Mouse (Mus musculus) C2C12 (cell line): ENCODE measurements at regions not wholly inside any gene's neighbourhood (a gene's known extent, or its start where the extent isn't known, plus 50 kb on each side); places are given as distances from the start of the nearest gene placed in this dataset.

Experiments used
- H3K27me3 ChIP-seq: one replicate; pipeline ENCODE4 v1.6.1; 2011; ENCODE audit not compliant: control insufficient read depth, insufficient read depth, insufficient read length
- H3K36me3 ChIP-seq: one replicate; pipeline ENCODE4 v1.6.1; 2011; ENCODE audit not compliant: control insufficient read depth, insufficient read depth
- H3K4me3 ChIP-seq: one replicate; pipeline ENCODE4 v1.5.1; 2011; ENCODE audit warnings: mild to moderate bottlenecking, control low read depth; ENCODE audit not compliant: poor library complexity, insufficient read depth, severe bottlenecking
- H3K79me2 ChIP-seq: one replicate; pipeline ENCODE4 v1.6.1; 2011; ENCODE audit not compliant: control insufficient read depth, insufficient read depth
- H3K79me3 ChIP-seq: one replicate; pipeline ENCODE4 v1.6.1; 2011; ENCODE audit warnings: low read depth, control low read depth
- H3ac ChIP-seq: one replicate; pipeline ENCODE3; 2011; ENCODE audit warnings: low read depth; ENCODE audit not compliant: control insufficient read depth, insufficient read length
- CEBPB ChIP-seq: IDR thresholded peaks from one replicate; pipeline ENCODE4 v1.6.1; 2011; ENCODE audit warnings: low read depth, mild to moderate bottlenecking, control low read depth, moderate library complexity
- CTCF ChIP-seq: IDR thresholded peaks from one replicate; pipeline ENCODE4 v1.5.1; 2011; ENCODE audit not compliant: control insufficient read depth, insufficient read depth, insufficient read length
- FOSL1 ChIP-seq: IDR thresholded peaks from one replicate; pipeline ENCODE4 v1.8.0; 2011; ENCODE audit warnings: mild to moderate bottlenecking, low read length; ENCODE audit not compliant: poor library complexity, insufficient read depth, severe bottlenecking
- MAX ChIP-seq: IDR thresholded peaks from one replicate; pipeline ENCODE4 v1.6.1; 2011; ENCODE audit warnings: mild to moderate bottlenecking, control low read depth
- MYOD1 ChIP-seq: IDR thresholded peaks from one replicate; pipeline ENCODE4 v1.6.1; 2011; ENCODE audit warnings: low read depth; ENCODE audit not compliant: control insufficient read depth, insufficient read length
- MYOG ChIP-seq: IDR thresholded peaks from one replicate; pipeline ENCODE4 v1.6.1; 2011; ENCODE audit not compliant: control insufficient read depth, insufficient read length; ENCODE audit errors: extremely low read depth
- USF1 ChIP-seq: IDR thresholded peaks from one replicate; pipeline ENCODE4 v1.6.1; 2011; ENCODE audit warnings: low read depth, mild to moderate bottlenecking, control low read depth, moderate library complexity

DNA sequence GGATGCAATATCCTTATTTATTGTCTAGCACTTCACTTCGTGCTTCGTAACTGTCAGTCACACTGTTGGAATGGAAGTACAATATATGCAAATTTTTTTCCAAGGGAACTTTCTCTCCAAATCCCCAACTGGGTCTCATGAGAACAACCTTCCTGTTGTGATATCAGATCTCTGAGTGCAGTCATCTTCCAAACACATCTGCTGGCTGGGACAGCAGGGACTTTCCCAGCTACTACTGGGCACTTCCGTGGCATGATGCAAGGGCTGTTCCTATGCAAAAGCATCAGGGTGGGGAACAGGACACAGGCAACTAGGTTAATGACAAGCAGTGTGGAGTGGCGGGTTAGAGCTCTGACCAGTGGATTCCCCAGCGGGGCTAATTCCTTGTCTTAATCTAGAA, 73.4 kb upstream of the Arntl start:
- Histone ChIP-seq H3K79me2 (no peaks in the 10 kb centered on the region), H3K36me3 (no peaks in the 10 kb centered on the region), H3K79me3 (no peaks in the 10 kb centered on the region), H3K27me3 (no peaks in the 10 kb centered on the region), H3K4me3 (no peak overlapping the region), H3ac (no peak overlapping the region)
- no peak for TF ChIP-seq USF1
- no peak for TF ChIP-seq MYOG
- no peak for TF ChIP-seq CTCF
- TF ChIP-seq MAX: no peak
- TF ChIP-seq FOSL1: no peak
- no peak for TF ChIP-seq MYOD1
- no peak for TF ChIP-seq CEBPB

GRCm38 (mm10) chr7:113140011-113140438, 67.2 kb upstream of the Arntl start:
- TF ChIP-seq CEBPB (peak; percentile 87), MAX (no peak)

DNA sequence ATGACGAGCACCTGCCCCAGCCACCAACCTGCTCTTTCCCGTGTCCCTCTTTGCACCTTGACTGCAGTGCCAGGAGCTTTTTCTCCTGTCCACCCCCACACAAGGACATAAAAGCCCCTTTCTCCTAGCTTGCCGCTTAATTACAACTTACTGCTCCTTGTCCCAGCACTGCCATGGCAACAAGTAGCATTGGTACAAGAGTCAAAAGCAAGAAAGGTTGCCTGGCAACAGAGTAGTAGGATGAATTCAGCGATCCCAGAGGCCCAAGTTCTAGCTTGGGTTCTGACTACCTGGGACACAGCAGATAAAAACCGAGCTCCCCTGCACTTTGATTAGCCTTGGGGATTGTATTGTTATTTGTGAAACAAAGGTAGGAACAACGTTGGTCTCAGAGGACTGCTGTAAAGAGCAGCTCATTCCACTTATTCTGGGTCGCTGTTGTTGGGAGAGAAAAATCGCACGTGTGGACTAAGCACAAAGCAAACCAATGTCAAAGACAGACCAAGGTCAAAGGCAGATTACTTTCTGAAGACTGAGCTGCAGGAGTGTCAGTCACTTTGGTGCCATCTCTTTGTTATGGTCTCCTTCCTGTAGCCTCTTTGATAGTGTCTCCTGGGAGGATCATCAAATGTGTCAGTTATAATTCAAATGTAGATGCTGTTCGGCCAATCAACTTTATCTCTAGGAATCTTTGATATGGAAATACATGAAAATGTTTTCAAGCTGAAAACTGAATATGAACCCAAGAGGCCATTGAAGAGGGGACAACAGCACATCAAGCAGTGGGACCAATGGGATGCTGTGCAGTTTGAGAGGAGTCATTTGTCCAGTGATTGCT, 65.2 kb upstream of the Arntl start:
- Histone ChIP-seq H3K4me3 (no peak overlapping the region), H3K27me3 (no peaks in the 10 kb centered on the region), H3K79me2 (no peaks in the 10 kb centered on the region), H3K79me3 (no peaks in the 10 kb centered on the region), H3ac (no peak overlapping the region), H3K36me3 (no peaks in the 10 kb centered on the region)
- TF ChIP-seq CTCF: no peak
- no peak for TF ChIP-seq FOSL1
- no peak for TF ChIP-seq MYOG
- TF ChIP-seq USF1: no peak
- no peak for TF ChIP-seq MYOD1
- TF ChIP-seq CEBPB: no peak
- TF ChIP-seq MAX: no peak

More at GRCm38 (mm10) chr7:113140011-113140438, 67.2 kb upstream of the Arntl start:
- Histone ChIP-seq H3K79me3 (no peaks in the 10 kb centered on the region), H3K79me2 (no peaks in the 10 kb centered on the region), H3K36me3 (no peaks in the 10 kb centered on the region), H3ac (no peak overlapping the region), H3K4me3 (no peak overlapping the region), H3K27me3 (no peaks in the 10 kb centered on the region)

DNA sequence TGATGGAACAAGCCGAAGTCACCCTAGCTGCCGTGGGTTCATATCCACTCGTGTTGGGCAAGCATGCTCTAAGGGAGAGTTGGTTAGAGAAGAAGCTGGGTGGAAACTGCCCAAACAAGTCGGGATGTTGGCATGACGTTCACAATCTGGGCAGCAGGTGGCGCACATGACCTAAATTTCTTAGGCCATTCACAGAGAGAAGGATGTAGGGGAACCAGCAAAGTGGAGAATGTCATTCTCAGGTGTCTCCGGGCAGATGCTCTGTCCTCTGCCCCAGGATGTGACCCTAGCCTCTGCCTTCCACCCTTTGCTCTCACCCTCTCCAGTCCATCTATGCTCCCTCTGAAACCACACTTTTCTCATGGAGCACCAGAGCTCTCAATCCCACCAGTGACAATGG, 63.7 kb upstream of the Arntl start:
- no peaks in the 10 kb centered on the region for H3K36me3 ChIP-seq
- no peaks in the 10 kb centered on the region for H3K27me3 ChIP-seq
- TF ChIP-seq CTCF: peak; percentile 19
- TF ChIP-seq FOSL1: no peak

GRCm38 (mm10) chr7:113145046-113145445, 62.2 kb upstream of the Arntl start:
- Histone ChIP-seq H3ac (no peak overlapping the region), H3K27me3 (no peaks in the 10 kb centered on the region), H3K36me3 (no peaks in the 10 kb centered on the region), H3K4me3 (no peak overlapping the region), H3K79me3 (no peaks in the 10 kb centered on the region), H3K79me2 (no peaks in the 10 kb centered on the region)
- TF ChIP-seq FOSL1 (no peak), MAX (no peak), USF1 (no peak), CTCF (no peak), CEBPB (no peak), MYOG (no peak), MYOD1 (no peak)

More for the DNA sequence above, 63.7 kb upstream of the Arntl start:
- Histone ChIP-seq H3K79me2 (no peaks in the 10 kb centered on the region), H3K79me3 (no peaks in the 10 kb centered on the region), H3ac (no peak overlapping the region), H3K4me3 (no peak overlapping the region)

DNA sequence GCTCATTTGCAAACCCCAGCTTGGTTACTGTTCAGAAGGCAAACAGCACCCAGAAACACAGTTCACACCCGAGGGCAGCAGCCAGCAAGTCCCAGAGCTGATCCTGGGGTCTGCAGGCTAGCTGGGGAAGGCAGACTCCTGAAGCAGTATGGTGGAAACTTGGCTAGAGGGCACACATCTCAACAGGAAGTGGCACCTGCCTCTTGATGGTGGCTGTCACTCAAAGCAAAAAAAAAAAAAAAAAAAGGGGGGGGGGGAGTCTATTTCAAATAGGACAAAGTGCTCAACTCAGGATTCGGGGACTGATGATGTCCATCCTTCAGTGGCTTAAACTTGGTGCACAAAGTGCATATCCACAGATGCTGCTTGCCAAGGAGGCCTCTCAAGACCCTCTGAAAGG, 61.2 kb upstream of the Arntl start:
- Histone ChIP-seq H3K79me3 (no peaks in the 10 kb centered on the region), H3K4me3 (no peak overlapping the region), H3K27me3 (no peaks in the 10 kb centered on the region), H3K36me3 (no peaks in the 10 kb centered on the region), H3ac (peak overlapping the region; percentile 43), H3K79me2 (no peaks in the 10 kb centered on the region)
- TF ChIP-seq FOSL1 (no peak), MYOD1 (peak; percentile 58), MAX (no peak)
